Mouse (Mus musculus): ENCODE data around the gene Ankrd54. TPM values are rescaled to one million over a fixed set of nuclear protein-coding genes. Genes with fewer than 3 reads are reported as not detected.

Ankrd54 gene
- polyA plus RNA-seq, 1 experiment from 2014 or later: 40.9 TPM

Other genes with a start within 250 kb of the Ankrd54 start
- gene Cdc42ep1, start 220.3 kb downstream of the Ankrd54 start, polyA plus RNA-seq (2015; fragmentation: Nextera tagmentation; extraction: Ambion mirVana): 12.1 and 13.1 TPM in 2 replicates
- gene Lgals2, start 207.4 kb downstream of the Ankrd54 start, polyA plus RNA-seq (2015; fragmentation: Nextera tagmentation; extraction: Ambion mirVana): 9.1 and 15.8 TPM in 2 replicates
- 18.6 and 19.6 TPM in 2 replicates for gene Gga1, start 185.7 kb downstream of the Ankrd54 start, polyA plus RNA-seq (2015; fragmentation: Nextera tagmentation; extraction: Ambion mirVana)
- 0.18 and 0.22 TPM in 2 replicates for gene Gm49510, start 163.2 kb downstream of the Ankrd54 start, polyA plus RNA-seq (2015; fragmentation: Nextera tagmentation; extraction: Ambion mirVana)
- 13.1 and 14.2 TPM in 2 replicates for gene Sh3bp1, start 163.1 kb downstream of the Ankrd54 start, polyA plus RNA-seq (2015; fragmentation: Nextera tagmentation; extraction: Ambion mirVana)
- gene Pdxp, start 149.0 kb downstream of the Ankrd54 start, polyA plus RNA-seq (2015; fragmentation: Nextera tagmentation; extraction: Ambion mirVana): 2.7 and 3.1 TPM in 2 replicates
- 295 and 318 TPM in 2 replicates for gene Lgals1, start 136.2 kb downstream of the Ankrd54 start, polyA plus RNA-seq (2015; fragmentation: Nextera tagmentation; extraction: Ambion mirVana)
- gene Nol12, start 128.0 kb downstream of the Ankrd54 start, polyA plus RNA-seq (2015; fragmentation: Nextera tagmentation; extraction: Ambion mirVana): 24.0 and 25.1 TPM in 2 replicates
- gene Triobp, start 115.2 kb downstream of the Ankrd54 start, polyA plus RNA-seq (2015; fragmentation: Nextera tagmentation; extraction: Ambion mirVana): 18.0 and 20.8 TPM in 2 replicates
- gene H1f0, start 34.4 kb downstream of the Ankrd54 start, polyA plus RNA-seq (2015; fragmentation: Nextera tagmentation; extraction: Ambion mirVana): 134 and 136 TPM in 2 replicates
- 0.20 TPM in 1 of 2 replicates, not detected in the other for gene Galr3, start 21.0 kb downstream of the Ankrd54 start, polyA plus RNA-seq (2015; fragmentation: Nextera tagmentation; extraction: Ambion mirVana)
- 107 and 109 TPM in 2 replicates for gene Eif3l, start 12.3 kb upstream of the Ankrd54 start, polyA plus RNA-seq (2015; fragmentation: Nextera tagmentation; extraction: Ambion mirVana)
- gene Micall1, start 46.0 kb upstream of the Ankrd54 start, polyA plus RNA-seq (2015; fragmentation: Nextera tagmentation; extraction: Ambion mirVana): 0.93 and 1.0 TPM in 2 replicates
- gene Polr2f, start 78.1 kb upstream of the Ankrd54 start, polyA plus RNA-seq (2015; fragmentation: Nextera tagmentation; extraction: Ambion mirVana): 120 and 121 TPM in 2 replicates
- gene 1700088E04Rik, start 78.4 kb upstream of the Ankrd54 start, polyA plus RNA-seq (2015; fragmentation: Nextera tagmentation; extraction: Ambion mirVana): 0.63 and 0.96 TPM in 2 replicates
- gene Sox10, start 102.3 kb upstream of the Ankrd54 start, polyA plus RNA-seq (2015; fragmentation: Nextera tagmentation; extraction: Ambion mirVana): 0.05 and 0.13 TPM in 2 replicates
- 13.1 and 13.3 TPM in 2 replicates for gene Pick1, start 166.3 kb upstream of the Ankrd54 start, polyA plus RNA-seq (2015; fragmentation: Nextera tagmentation; extraction: Ambion mirVana)
- 0.04 and 0.07 TPM in 2 replicates for gene Gm49486, start 166.5 kb upstream of the Ankrd54 start, polyA plus RNA-seq (2015; fragmentation: Nextera tagmentation; extraction: Ambion mirVana)
- not detected in 2 replicates for gene Slc16a8, start 191.9 kb upstream of the Ankrd54 start, polyA plus RNA-seq (2015; fragmentation: Nextera tagmentation; extraction: Ambion mirVana)
- 1.7 and 2.6 TPM in 2 replicates for gene Baiap2l2, start 222.6 kb upstream of the Ankrd54 start, polyA plus RNA-seq (2015; fragmentation: Nextera tagmentation; extraction: Ambion mirVana)